Mouse (Mus musculus) olfactory bulb, adult 2 months (tissue): ENCODE data around the gene Hoxb6.

ENCODE experiments used
- CTCF ChIP-seq: fragments of 200-500 bp; IDR thresholded peaks from 2 replicates; pipeline ENCODE4 v1.5.1; 2012; ENCODE audit warnings: low read depth, mild to moderate bottlenecking, low read length, moderate library complexity; ENCODE audit not compliant: insufficient read depth
- POLR2A ChIP-seq: fragments of 200-500 bp; IDR thresholded peaks from 2 replicates; pipeline ENCODE4 v1.6.1; 2012; ENCODE audit warnings: mild to moderate bottlenecking, low read depth, low read length, moderate library complexity; ENCODE audit not compliant: insufficient read depth

DNA sequence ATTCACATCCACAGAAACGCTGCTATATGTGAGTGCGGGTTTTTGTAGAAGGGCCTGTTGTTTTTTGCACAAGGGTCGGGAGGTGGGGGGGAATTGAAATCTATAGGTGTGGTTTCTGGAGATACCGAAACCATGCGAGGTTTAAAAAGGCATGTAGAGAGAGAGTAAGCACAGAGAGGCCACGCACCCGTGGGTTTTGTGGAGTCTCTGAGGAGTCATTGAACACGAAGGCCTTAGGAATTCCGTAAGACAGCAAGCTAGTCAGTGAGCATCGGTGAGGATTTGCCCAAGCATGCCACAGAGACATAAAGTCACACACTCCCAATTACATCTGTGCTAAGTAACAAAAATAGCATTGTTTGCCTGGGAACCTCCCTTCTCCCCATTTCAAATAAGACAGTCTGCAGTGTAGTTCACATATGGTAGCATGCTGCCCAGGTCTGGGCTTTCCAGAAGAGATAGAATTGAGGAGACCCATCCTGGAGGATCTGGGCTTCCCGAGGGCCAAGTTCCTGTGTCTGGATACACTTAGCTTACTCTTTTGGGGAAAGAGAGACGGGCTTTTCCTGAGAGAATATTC is 39.6 kb upstream of the Hoxb6 start:
- no peak for TF ChIP-seq CTCF
- no peak for TF ChIP-seq POLR2A
